Mouse (Mus musculus) gastrocnemius, postnatal 36 days (tissue): ENCODE measurements at regions not wholly inside any gene's neighbourhood (a gene's known extent, or its start where the extent isn't known, plus 50 kb on each side); places are given as distances from the start of the nearest gene placed in this dataset.
A peak's percentile ranks its signal among the peaks of the same experiment; 100 is the strongest.

Experiments used
- DNase-seq, 2 experiments: peaks; one replicate each; pipeline ENCODE4 v3.0.0; 2022
- intact Hi-C: fragments of 180-260 bp; cut with DNase I; formaldehyde crosslinking; loops from one replicate; pipeline ENCODE4 v1.15.1; 2025

GRCm38 (mm10) chr6:147752301-147752700 is 276.7 kb downstream of the Ccdc91 start:
- intact Hi-C loops = no loop called here
- no peak for DNase-seq

GRCm38 (mm10) chr6:147753828-147754227 is 278.2 kb downstream of the Ccdc91 start:
- intact Hi-C loops = no loop called here
- DNase-seq = no peak

GRCm38 (mm10) chr6:147755750-147756523 is 280.3 kb downstream of the Ccdc91 start:
- intact Hi-C loops = no loop called here
- DNase-seq = no peak

- intact Hi-C loops = no loop called here
Measured at GRCm38 (mm10) chr6:147759485-147759884, 283.9 kb downstream of the Ccdc91 start.

GRCm38 (mm10) chr6:147760113-147760512 is 284.5 kb downstream of the Ccdc91 start:
- intact Hi-C loops = no loop called here
- DNase-seq = no peak

More at GRCm38 (mm10) chr6:147759485-147759884, 283.9 kb downstream of the Ccdc91 start:
- no peak for DNase-seq

- intact Hi-C loops = no loop called here
- DNase-seq = no peak
Measured at GRCm38 (mm10) chr6:147765241-147765640, 281.8 kb upstream of the Far2 start.

- intact Hi-C loops = no loop called here
- no peak for DNase-seq
Measured at GRCm38 (mm10) chr6:147769180-147769579, 277.9 kb upstream of the Far2 start.

GRCm38 (mm10) chr6:147770034-147770433 is 277.0 kb upstream of the Far2 start:
- intact Hi-C loops = no loop called here
- no peak for DNase-seq

- intact Hi-C loops = no loop called here
- peak; percentile 38 to 58 for DNase-seq
Measured at GRCm38 (mm10) chr6:147771411-147771810, 275.6 kb upstream of the Far2 start.

- no peak for DNase-seq
- intact Hi-C loops = no loop called here
Measured at GRCm38 (mm10) chr6:147773904-147774303, 273.2 kb upstream of the Far2 start.

GRCm38 (mm10) chr6:147774626-147775025 is 272.4 kb upstream of the Far2 start:
- no peak for DNase-seq
- intact Hi-C loops = no loop called here

GRCm38 (mm10) chr6:147779466-147779865 is 267.6 kb upstream of the Far2 start:
- DNase-seq = no peak
- intact Hi-C loops = no loop called here

- intact Hi-C loops = no loop called here
- no peak for DNase-seq
Measured at GRCm38 (mm10) chr6:147784249-147784648, 262.8 kb upstream of the Far2 start.

GRCm38 (mm10) chr6:147784854-147785253 is 262.2 kb upstream of the Far2 start:
- intact Hi-C loops = no loop called here
- no peak for DNase-seq

GRCm38 (mm10) chr6:147788095-147788494 is 259.0 kb upstream of the Far2 start:
- DNase-seq = no peak
- intact Hi-C loops = no loop called here

GRCm38 (mm10) chr6:147789112-147789511 is 257.9 kb upstream of the Far2 start:
- no peak for DNase-seq
- intact Hi-C loops = no loop called here

- intact Hi-C loops = no loop called here
- DNase-seq = no peak
Measured at GRCm38 (mm10) chr6:147793811-147794210, 253.2 kb upstream of the Far2 start.

GRCm38 (mm10) chr6:147794351-147794750 is 252.7 kb upstream of the Far2 start:
- DNase-seq = no peak
- intact Hi-C loops = no loop called here

- DNase-seq = no peak
- intact Hi-C loops = no loop called here
Measured at GRCm38 (mm10) chr6:147799009-147799727, 247.9 kb upstream of the Far2 start.

GRCm38 (mm10) chr6:147799861-147800260 is 247.2 kb upstream of the Far2 start:
- DNase-seq = no peak
- intact Hi-C loops = no loop called here

- intact Hi-C loops = no loop called here
- no peak for DNase-seq
Measured at GRCm38 (mm10) chr6:147800846-147801245, 246.2 kb upstream of the Far2 start.

GRCm38 (mm10) chr6:147803893-147804292 is 243.2 kb upstream of the Far2 start:
- intact Hi-C loops = no loop called here
- DNase-seq = no peak
